Mouse (Mus musculus) embryonic facial prominence, embryonic 11.5 days (tissue): Measurements from ENCODE around the gene Fam89b. TPM values are rescaled to one million over a fixed set of nuclear protein-coding genes. Genes with fewer than 3 reads are reported as not detected.

Experiments
- ATAC-seq: fragments of 200-750 bp; cut with Nextera tagmentation; replicated peaks from 2 replicates; pipeline ENCODE4 v1.8.0; 2017; ENCODE audit warnings: low read depth; ENCODE audit not compliant: insufficient number of reproducible peaks, low FRiP score, low TSS enrichment
- DNase-seq: peaks from one replicate; pipeline ENCODE4 v3.0.0-alpha.2; 2015; ENCODE audit warnings: low spot score
- H3K27ac ChIP-seq: fragments of 300-500 bp; sonication (generic); replicated peaks from 2 replicates; pipeline ENCODE4 v1.5.1; 2014; ENCODE audit warnings: mild to moderate bottlenecking, low read depth, low read length, control low read depth
- H3K27me3 ChIP-seq: fragments of 300-500 bp; sonication (generic); 2 replicates; pipeline ENCODE4 v1.6.1; 2014; ENCODE audit warnings: mild to moderate bottlenecking, low read length, moderate library complexity, mixed read lengths; ENCODE audit not compliant: control insufficient read depth, insufficient read depth
- H3K36me3 ChIP-seq: fragments of 300-500 bp; sonication (generic); replicated peaks from 2 replicates; pipeline ENCODE4 v1.6.1; 2014; ENCODE audit warnings: low read depth, mild to moderate bottlenecking, low read length, moderate library complexity, mixed read lengths; ENCODE audit not compliant: control insufficient read depth, insufficient read depth
- H3K4me1 ChIP-seq: fragments of 300-500 bp; sonication (generic); 2 replicates; pipeline ENCODE4 v1.6.1; 2014; ENCODE audit warnings: low read length, mixed read lengths; ENCODE audit not compliant: control insufficient read depth, insufficient read depth
- H3K4me2 ChIP-seq: fragments of 300-500 bp; sonication (generic); 2 replicates; pipeline ENCODE4 v1.6.1; 2014; ENCODE audit warnings: low read depth, mild to moderate bottlenecking, control low read depth, low read length, moderate library complexity
- H3K4me3 ChIP-seq: fragments of 300-500 bp; sonication (generic); 2 replicates; pipeline ENCODE4 v1.5.1; 2014; ENCODE audit warnings: low read depth, low read length, control low read depth
- H3K9ac ChIP-seq: fragments of 300-500 bp; sonication (generic); replicated peaks from 2 replicates; pipeline ENCODE4 v1.6.1; 2014; ENCODE audit warnings: mild to moderate bottlenecking, control low read depth, low read length
- H3K9me3 ChIP-seq: fragments of 300-500 bp; sonication (generic); replicated peaks from 2 replicates; pipeline ENCODE4 v1.6.1; 2016; ENCODE audit warnings: mild to moderate bottlenecking, low read length, inconsistent platforms, mixed read lengths; ENCODE audit not compliant: control insufficient read depth
- WGBS: fragments of 180-500 bp; shearing (Covaris S2); extraction: QIAGEN DNeasy Blood & Tissue Kit; methylation state at CpG from one replicate; pipeline ENCODE4 v1.1.7; 2014; 5-methylcytosine and 5-hydroxymethylcytosine counted together
- microRNA-seq: library from miRNA; unstranded; fragments of <30 nt; microRNA quantifications from one replicate; pipeline ENCODE4, GENCODE M21; 2016; ENCODE audit warnings: borderline number of aligned reads
- polyA plus RNA-seq: library from polyadenylated mRNA; unstranded; fragments of >200 nt; fragmentation: Nextera tagmentation; extraction: Ambion mirVana; gene quantifications from 2 replicates; pipeline ENCODE4 v1.2.1, GENCODE M21; 2014

Fam89b gene
- polyA plus RNA-seq, 1 experiment from 2014 or later = 137 TPM

DNA sequence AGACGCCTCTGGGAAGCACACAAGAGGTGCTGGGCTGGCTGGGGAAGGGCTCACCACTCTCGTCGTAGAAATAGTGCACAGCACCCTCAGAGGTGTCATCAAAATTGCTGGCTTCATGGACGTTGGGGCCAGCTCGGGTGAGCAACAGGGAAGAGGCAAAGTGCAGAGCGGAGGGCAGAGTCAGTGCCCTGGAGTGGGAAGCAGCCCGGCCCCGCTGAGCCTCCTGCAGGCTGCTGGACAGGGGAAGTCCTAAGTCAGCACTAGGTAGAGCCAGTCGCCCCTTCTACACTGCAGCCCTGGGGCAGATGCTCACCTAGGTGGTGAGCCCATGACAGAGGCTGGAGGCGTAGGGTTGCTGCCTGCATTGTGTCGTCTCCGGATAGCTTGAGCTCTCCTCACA lies 45.2 kb downstream of the Fam89b start:
- peaks cover 3% of the 10 kb centered on the region for H3K36me3 ChIP-seq
- H3K4me2 ChIP-seq = no peak overlapping the region
- no peaks in the 10 kb centered on the region for H3K27me3 ChIP-seq
- H3K4me1 ChIP-seq = peaks cover 2% of the 10 kb centered on the region; the same call in 1 of the 2 replicates
- no peak overlapping the region for H3K4me3 ChIP-seq
- DNase-seq = no peak
- WGBS = 91% methylated on average over 12 of the region's 12 CpGs
- no peak overlapping the region for H3K9ac ChIP-seq
- H3K27ac ChIP-seq = no peak overlapping the region
- no peak for ATAC-seq
- no peaks in the 10 kb centered on the region for H3K9me3 ChIP-seq

- Histone ChIP-seq H3K9me3 (no peaks in the 10 kb centered on the region), H3K4me1 (no peaks in the 10 kb centered on the region), H3K4me3 (no peak overlapping the region), H3K27ac (no peak overlapping the region), H3K9ac (no peak overlapping the region), H3K27me3 (no peaks in the 10 kb centered on the region), H3K36me3 (peaks cover 17% of the 10 kb centered on the region), H3K4me2 (no peak overlapping the region)
- WGBS = 95% methylated on average over 4 of the region's 4 CpGs
- no peak for ATAC-seq
- no peak for DNase-seq
These were observed 49.0 kb downstream of the Fam89b start for GRCm38 (mm10) chr19:5680432-5680831.

Small RNA genes lying within 50 kb of the gene (microRNA-seq; reads per million reads assigned to microRNA genes)
- not detected for gene Mir6987

Other genes with a start within 250 kb of the Fam89b start
- 29.6 and 39.2 TPM in 2 replicates for gene Mus81, start 241.3 kb downstream of the Fam89b start, polyA plus RNA-seq
- 3,308 and 3,397 TPM in 2 replicates for gene Cfl1, start 239.2 kb downstream of the Fam89b start, polyA plus RNA-seq
- not detected in 2 replicates for gene 1700020D05Rik, start 225.9 kb downstream of the Fam89b start, polyA plus RNA-seq
- 8.7 and 9.8 TPM in 2 replicates for gene Snx32, start 219.1 kb downstream of the Fam89b start, polyA plus RNA-seq
- 0.62 and 1.4 TPM in 2 replicates for gene Ovol1, start 169.0 kb downstream of the Fam89b start, polyA plus RNA-seq
- 1.7 and 2.1 TPM in 2 replicates for gene Ap5b1, start 161.6 kb downstream of the Fam89b start, polyA plus RNA-seq
- gene Rnaseh2c, start 127.8 kb downstream of the Fam89b start, polyA plus RNA-seq = 156 and 157 TPM in 2 replicates
- gene Kat5, start 119.4 kb downstream of the Fam89b start, polyA plus RNA-seq = 28.9 and 32.2 TPM in 2 replicates
- gene Rela, start 92.2 kb downstream of the Fam89b start, polyA plus RNA-seq = 37.0 and 39.1 TPM in 2 replicates
- gene Sipa1, start 65.9 kb downstream of the Fam89b start, polyA plus RNA-seq = 12.4 and 13.2 TPM in 2 replicates
- gene Map3k11, start 40.9 kb downstream of the Fam89b start, polyA plus RNA-seq = 13.1 and 14.6 TPM in 2 replicates
- gene Pcnx3, start 40.7 kb downstream of the Fam89b start, polyA plus RNA-seq = 17.5 and 22.0 TPM in 2 replicates
- not detected in 2 replicates for gene Kcnk7, start 25.3 kb downstream of the Fam89b start, polyA plus RNA-seq
- gene Ehbp1l1, start 3.3 kb downstream of the Fam89b start, polyA plus RNA-seq = 4.5 and 5.5 TPM in 2 replicates
- 5.9 and 9.5 TPM in 2 replicates for gene Ltbp3, start 11.3 kb upstream of the Fam89b start, polyA plus RNA-seq
- gene Scyl1, start 41.8 kb upstream of the Fam89b start, polyA plus RNA-seq = 53.9 and 55.0 TPM in 2 replicates
- 15.8 and 17.6 TPM in 2 replicates for gene Frmd8, start 145.6 kb upstream of the Fam89b start, polyA plus RNA-seq
- gene Slc25a45, start 148.2 kb upstream of the Fam89b start, polyA plus RNA-seq = 0.87 and 1.1 TPM in 2 replicates
- 4.0 and 4.3 TPM in 2 replicates for gene Tigd3, start 164.5 kb upstream of the Fam89b start, polyA plus RNA-seq
- gene Dpf2, start 183.4 kb upstream of the Fam89b start, polyA plus RNA-seq = 202 and 213 TPM in 2 replicates
- 2.4 and 2.7 TPM in 2 replicates for gene Cdc42ep2, start 195.2 kb upstream of the Fam89b start, polyA plus RNA-seq
- 91.0 and 97.6 TPM in 2 replicates for gene Pola2, start 234.5 kb upstream of the Fam89b start, polyA plus RNA-seq